Mouse (Mus musculus) olfactory bulb, adult 2 months (tissue): ENCODE measurements around the gene Epha8.

Experiments used
- CTCF ChIP-seq: fragments of 200-500 bp; IDR thresholded peaks from 2 replicates; pipeline ENCODE4 v1.5.1; 2012; ENCODE audit warnings: low read depth, mild to moderate bottlenecking, low read length, moderate library complexity; ENCODE audit not compliant: insufficient read depth
- POLR2A ChIP-seq: fragments of 200-500 bp; IDR thresholded peaks from 2 replicates; pipeline ENCODE4 v1.6.1; 2012; ENCODE audit warnings: mild to moderate bottlenecking, low read depth, low read length, moderate library complexity; ENCODE audit not compliant: insufficient read depth

- TF ChIP-seq POLR2A, result no peak
- no peak for TF ChIP-seq CTCF
Measured at GRCm38 (mm10) chr4:136919526-136919925, 37.1 kb downstream of the Epha8 start.
